Mouse (Mus musculus): ENCODE data around the gene Ptger4.
"Not testable (repeated sequence)": the region's sequence is repeated elsewhere in the genome, so short reads cannot be mapped to it uniquely, and the experiment has no call there.

The Ptger4 gene

GRCm38 (mm10) chr15:5238073-5238472, 5.9 kb downstream of the Ptger4 start:
- no peak for DNase-seq (ENCODE audit: low spot score)

- DNase-seq (ENCODE audit: low spot score), result no peak
Measured at GRCm38 (mm10) chr15:5237012-5237660, 6.9 kb downstream of the Ptger4 start.

GRCm38 (mm10) chr15:5236538-5236937, 7.4 kb downstream of the Ptger4 start:
- peak; percentile 41 for DNase-seq (ENCODE audit: low spot score)

- no peak for DNase-seq (ENCODE audit: low spot score)
Measured at GRCm38 (mm10) chr15:5235527-5235926, 8.5 kb downstream of the Ptger4 start.

GRCm38 (mm10) chr15:5234659-5235058, 9.3 kb downstream of the Ptger4 start:
- DNase-seq (ENCODE audit: low spot score), result no peak

GRCm38 (mm10) chr15:5230746-5231145, 13.2 kb downstream of the Ptger4 start:
- not testable (repeated sequence) for DNase-seq (ENCODE audit: low spot score)

GRCm38 (mm10) chr15:5220491-5220890, 23.5 kb downstream of the Ptger4 start:
- no peak for DNase-seq (ENCODE audit: low spot score)

- DNase-seq (ENCODE audit: low spot score), result no peak
Measured at GRCm38 (mm10) chr15:5209116-5209515, 34.9 kb downstream of the Ptger4 start.

GRCm38 (mm10) chr15:5205222-5205621, 38.8 kb downstream of the Ptger4 start:
- no peak for DNase-seq (ENCODE audit: low spot score)

GRCm38 (mm10) chr15:5196691-5197090, 47.3 kb downstream of the Ptger4 start:
- no peak for DNase-seq (ENCODE audit: low spot score)

- no peak for DNase-seq (ENCODE audit: low spot score)
Measured at GRCm38 (mm10) chr15:5195987-5196514, 47.9 kb downstream of the Ptger4 start.

- no peak for DNase-seq (ENCODE audit: low spot score)
Measured at GRCm38 (mm10) chr15:5194931-5195330, 49.1 kb downstream of the Ptger4 start.

- DNase-seq (ENCODE audit: low spot score), result no peak
Measured at GRCm38 (mm10) chr15:5194446-5194845, 49.5 kb downstream of the Ptger4 start.

GRCm38 (mm10) chr15:5193833-5194232, 50.2 kb downstream of the Ptger4 start:
- no peak for DNase-seq (ENCODE audit: low spot score)

- no peak for DNase-seq (ENCODE audit: low spot score)
Measured at GRCm38 (mm10) chr15:5189504-5190093, 54.4 kb downstream of the Ptger4 start.

- DNase-seq (ENCODE audit: low spot score), result no peak
Measured at GRCm38 (mm10) chr15:5188029-5188428, 56.0 kb downstream of the Ptger4 start.

GRCm38 (mm10) chr15:5187116-5187515, 56.9 kb downstream of the Ptger4 start:
- no peak for DNase-seq (ENCODE audit: low spot score)

GRCm38 (mm10) chr15:5186293-5186675, 57.7 kb downstream of the Ptger4 start:
- no peak for DNase-seq (ENCODE audit: low spot score)

GRCm38 (mm10) chr15:5185366-5186292, 58.4 kb downstream of the Ptger4 start, which contains the start of gene Ttc33:
Gene Ttc33 (plus strand): TSS chr15:5185525.
- peak; percentile 24 for DNase-seq (ENCODE audit: low spot score)

- no peak for DNase-seq (ENCODE audit: low spot score)
Measured at GRCm38 (mm10) chr15:5184668-5185330, 59.2 kb downstream of the Ptger4 start.

- DNase-seq (ENCODE audit: low spot score), result no peak
Measured at GRCm38 (mm10) chr15:5173217-5173820, 70.7 kb downstream of the Ptger4 start.
